Comparison of ENCODE assay signal across 16 mouse cellular contexts in genomic region chr5:102498747-102499146, GRCm38 (mm10). TPM values are rescaled to one million over a fixed set of nuclear protein-coding genes. Genes with fewer than 3 reads are reported as not detected.
DNase-seq lines count a peak whose midpoint lies in the region.
"Had no signal": no experiment of that assay in that cellular context is flagged by ENCODE, and none has a peak within 500 bp of the region (broad histone marks: within the 10 kb centered on the region; RNA-seq: fewer than 3 reads in every experiment).

No protein-coding gene starts in this region.

- peaks cover 49% of the 10 kb centered on the region for H3K4me1 ChIP-seq in megakaryocyte, embryonic 14.5 days
- H3K4me1 ChIP-seq: forebrain, embryonic 15.5 days; hindbrain, embryonic 13.5 days; intestine, embryonic 15.5 days; limb, embryonic 15.5 days had no signal

- no peaks in the 10 kb centered on the region for H3K36me3 ChIP-seq in megakaryocyte, embryonic 14.5 days (replicated peaks; ENCODE audit: low read length)
- no peaks in the 10 kb centered on the region for H3K36me3 ChIP-seq in splenic B cell, adult 2 months (ENCODE audit: control insufficient read depth, insufficient read depth, low read length, poor library complexity, severe bottlenecking)
- H3K36me3 ChIP-seq: forebrain, embryonic 15.5 days; hindbrain, embryonic 13.5 days; intestine, embryonic 15.5 days; limb, embryonic 15.5 days had no signal

- peak overlapping the region; percentile 51 for H3K4me3 ChIP-seq in megakaryocyte, embryonic 14.5 days (replicated peaks)
- H3K4me3 ChIP-seq: forebrain, embryonic 15.5 days; hindbrain, embryonic 13.5 days; intestine, embryonic 15.5 days; limb, embryonic 15.5 days; myocyte had no signal

- H3K27me3 ChIP-seq in megakaryocyte, embryonic 14.5 days (replicated peaks): no peaks in the 10 kb centered on the region
- H3K27me3 ChIP-seq in splenic B cell, adult 2 months (ENCODE audit: control insufficient read depth, insufficient read depth, low read length, poor library complexity, severe bottlenecking): no peaks in the 10 kb centered on the region
- H3K27me3 ChIP-seq: forebrain, embryonic 15.5 days; hindbrain, embryonic 13.5 days; intestine, embryonic 15.5 days; limb, embryonic 15.5 days had no signal

- DNase-seq in layer of hippocampus, adult 11-12 months (ENCODE audit: low spot score): peak; percentile 25
- no peak for DNase-seq in layer of hippocampus, postnatal 25 days (ENCODE audit: extremely low spot score in 1 of 2, low spot score in 1 of 2)
- peak; percentile 18 for DNase-seq in thymus, postnatal 0 days (ENCODE audit: low spot score)
- DNase-seq in thymus, adult 18-20 months: no peak
- peak; percentile 88 for DNase-seq in splenic B cell, adult 2 months (ENCODE audit: low read depth, low spot score)
- DNase-seq in cerebellum, adult 8-10 months: no peak
- no peak for DNase-seq in cerebellum, postnatal 36 days
- DNase-seq: cerebellum, adult 9-10 months; gastrocnemius, postnatal 14 days; kidney, postnatal 10 days had no signal

- no peaks in the 10 kb centered on the region for H3K9me3 ChIP-seq in megakaryocyte, embryonic 14.5 days
- H3K9me3 ChIP-seq: forebrain, embryonic 15.5 days; hindbrain, embryonic 13.5 days; intestine, embryonic 15.5 days; limb, embryonic 15.5 days had no signal

RNA-seq across cellular contexts. Expression of gene Arhgap24, which starts 17.6 kb away (rescaled TPM):
- total RNA-seq in layer of hippocampus, postnatal 25 days (2021): 1 to 10 TPM; 6.1 to 7.0 TPM
- polyA plus RNA-seq in thymus, postnatal 0 days (2015; fragmentation: Nextera tagmentation; extraction: Ambion mirVana): 5.3 and 6.0 TPM in 2 replicates
- polyA plus RNA-seq in megakaryocyte, embryonic 14.5 days (2012; ENCODE audit: insufficient read depth, low replicate concordance): 1.4 TPM in 1 of 2 replicates, not detected in the other

Comparison
In these comparisons a context has a peak if more than half of its experiments do, and no peak if none do; other contexts are left out.
1. DNase-seq: peak in layer of hippocampus, adult 11-12 months (single experiment), thymus, postnatal 0 days (single experiment) and splenic B cell, adult 2 months (single experiment); none in layer of hippocampus, postnatal 25 days (0 of 2), thymus, adult 18-20 months (0 of 2), cerebellum, adult 8-10 months (single experiment) and cerebellum, postnatal 36 days (0 of 2).